In the genomic region with DNA sequence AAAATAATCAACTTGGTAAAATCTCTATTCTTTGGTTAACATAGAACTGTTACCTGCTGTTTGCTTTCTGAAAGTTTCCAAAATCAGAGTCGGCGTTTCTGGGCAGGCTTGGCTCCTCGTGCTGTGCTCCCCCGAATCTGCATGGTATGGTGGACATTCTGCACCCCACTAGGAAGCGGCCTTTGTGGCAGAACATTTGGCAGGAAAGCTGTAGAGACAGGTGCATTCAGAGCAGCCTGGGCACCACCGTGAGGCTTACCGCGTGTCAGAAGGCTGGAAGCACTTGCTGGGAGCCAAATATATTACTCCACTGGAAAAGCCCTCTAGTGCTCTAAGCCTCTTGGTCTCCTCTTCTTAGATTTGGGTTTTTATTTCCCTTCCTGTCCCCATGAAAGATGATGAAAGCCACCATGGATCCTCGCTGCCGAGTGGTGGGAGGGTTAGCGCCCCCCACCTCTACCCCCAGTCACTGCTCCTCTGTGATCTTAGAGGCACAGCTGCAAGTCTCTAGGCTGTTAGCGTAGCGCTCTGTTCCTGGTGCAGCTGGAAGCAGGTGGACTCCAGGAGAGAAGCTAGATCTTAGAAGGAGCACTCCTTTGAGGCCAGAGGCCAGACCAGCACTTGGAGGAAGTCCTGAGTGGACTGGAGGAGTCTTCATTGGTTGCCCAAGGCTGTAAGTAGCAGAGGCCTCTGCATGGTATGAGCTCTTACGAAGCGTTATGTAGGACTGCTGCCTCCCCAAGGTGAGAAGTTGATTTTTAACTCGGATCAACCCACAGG, we compare ENCODE assay signal across 24 mouse cellular contexts. TPM values are rescaled to one million over a fixed set of nuclear protein-coding genes. Genes with fewer than 3 reads are reported as not detected.
DNase-seq lines count a peak whose midpoint lies in the region; ATAC-seq and TF ChIP-seq lines count a peak whose summit lies in the region.
"Had no signal": no experiment of that assay in that cellular context is flagged by ENCODE, and none has a peak within 500 bp of the region (broad histone marks: within the 10 kb centered on the region; RNA-seq: fewer than 3 reads in every experiment).

No protein-coding gene starts in this region.

- WGBS in cerebellum, adult 2 months: 22% methylated on average over 16 of the region's 16 CpGs
- 89% methylated on average over 16 of the region's 16 CpGs for WGBS in heart, embryonic 12.5 days

- H3K27ac ChIP-seq in left cerebral cortex, adult 2 months: peak overlapping the region; percentile 1
- H3K27ac ChIP-seq in cerebellum, adult 2 months (ENCODE audit: insufficient read depth, low read length): peak overlapping the region; percentile 95
- no peak overlapping the region for H3K27ac ChIP-seq in heart, embryonic 12.5 days (ENCODE audit: poor library complexity, severe bottlenecking)
- H3K27ac ChIP-seq: heart, adult 2 months; hindbrain, embryonic 10.5 days; stomach, embryonic 15.5 days had no signal

- no peak for DNase-seq in left cerebral cortex, adult 2 months (ENCODE audit: extremely low spot score in 1 of 2, low spot score in 2 of 2)
- DNase-seq in left cerebral cortex, adult 11 months (ENCODE audit: low spot score): no peak
- peak; percentile 83 to 93 for DNase-seq in cerebellum, adult 2 months
- DNase-seq in cerebellum, postnatal 25 days: peak; percentile 84 to 87
- DNase-seq in MN1 (ENCODE audit: low spot score): no peak
- DNase-seq in heart, postnatal 14 days: no peak
- DNase-seq: gastrocnemius, postnatal 25 days; heart, adult 2 months; kidney, adult 18-20 months; kidney, postnatal 25 days; lung, embryonic 14.5 days; right cerebral cortex, postnatal 25 days; thymus, adult 18-20 months had no signal

- no peak for ATAC-seq in heart, embryonic 12.5 days (ENCODE audit: insufficient number of reproducible peaks, low FRiP score)
- ATAC-seq: midbrain, embryonic 16.5 days had no signal

- no peaks in the 10 kb centered on the region for H3K9me3 ChIP-seq in heart, embryonic 12.5 days (replicated peaks)
- H3K9me3 ChIP-seq: hindbrain, embryonic 10.5 days; stomach, embryonic 15.5 days had no signal

- no peak overlapping the region for H3K4me2 ChIP-seq in heart, embryonic 12.5 days
- H3K4me2 ChIP-seq: liver, embryonic 11.5 days; lung, embryonic 14.5 days; stomach, embryonic 15.5 days had no signal

- peaks cover 59% of the 10 kb centered on the region for H3K36me3 ChIP-seq in heart, embryonic 12.5 days

- H3K4me1 ChIP-seq in cerebellum, adult 2 months (ENCODE audit: control insufficient read depth, insufficient read depth, low read length): peaks cover 61% of the 10 kb centered on the region
- H3K4me1 ChIP-seq in heart, embryonic 12.5 days (replicated peaks): peaks cover 16% of the 10 kb centered on the region
- H3K4me1 ChIP-seq: stomach, embryonic 15.5 days had no signal

- no peak for TF ChIP-seq CTCF in left cerebral cortex, adult 2 months (IDR thresholded peaks at IDR 0.05)
- TF ChIP-seq CTCF in cerebellum, adult 2 months (IDR thresholded peaks at IDR 0.05; ENCODE audit: borderline replicate concordance, insufficient read depth, low read depth, low read length): no peak

- H3K4me3 ChIP-seq in left cerebral cortex, adult 2 months: no peak overlapping the region
- H3K4me3 ChIP-seq in cerebellum, adult 2 months (replicated peaks; ENCODE audit: insufficient read depth, low read depth, low read length): no peak overlapping the region
- H3K4me3 ChIP-seq in heart, embryonic 12.5 days: no peak overlapping the region
- H3K4me3 ChIP-seq: heart, adult 2 months; hindbrain, embryonic 10.5 days; stomach, embryonic 15.5 days had no signal

- no peak for TF ChIP-seq POLR2A in cerebellum, adult 2 months (IDR thresholded peaks at IDR 0.05; ENCODE audit: borderline replicate concordance, insufficient read depth, low read length)

- no peak overlapping the region for H3K9ac ChIP-seq in heart, embryonic 12.5 days
- H3K9ac ChIP-seq: lung, embryonic 14.5 days; stomach, embryonic 15.5 days had no signal

- intact Hi-C loops in left cerebral cortex, adult 2 months (cut with DNase I): no loop called here
- intact Hi-C loops in heart, postnatal 14 days (cut with DNase I): no loop called here

- H3K27me3 ChIP-seq in cerebellum, adult 2 months (ENCODE audit: control insufficient read depth, insufficient read depth, low read length): no peaks in the 10 kb centered on the region
- no peaks in the 10 kb centered on the region for H3K27me3 ChIP-seq in heart, embryonic 12.5 days (replicated peaks)
- H3K27me3 ChIP-seq: stomach, embryonic 15.5 days had no signal

RNA-seq across cellular contexts. Expression of a gene that starts 17.6 kb away (rescaled TPM):
- 10 to 100 TPM; 79.8 to 91.6 TPM for total RNA-seq in left cerebral cortex, adult 2 months (2021)
- polyA plus RNA-seq in cerebellum, adult 2 months (2012; rRNA removed): 122 and 127 TPM in 2 replicates
- polyA plus RNA-seq in heart, embryonic 12.5 days (2016; fragmentation: Nextera tagmentation; extraction: Ambion mirVana): 28.9 and 29.3 TPM in 2 replicates
- 10 to 100 TPM; 44.2 to 45.6 TPM for total RNA-seq in heart, postnatal 14 days (2021)

RNA-seq across cellular contexts. Expression of a gene that starts 25.8 kb away (rescaled TPM):
- 10 to 100 TPM; 59.1 to 61.3 TPM for total RNA-seq in left cerebral cortex, adult 2 months (2021)
- polyA plus RNA-seq in cerebellum, adult 2 months (2012; rRNA removed): 28.1 and 29.3 TPM in 2 replicates
- polyA plus RNA-seq in heart, embryonic 12.5 days (2016; fragmentation: Nextera tagmentation; extraction: Ambion mirVana): not detected in 2 replicates
- not detected for total RNA-seq in heart, postnatal 14 days (2021)
- total RNA-seq: gastrocnemius, postnatal 25 days; heart, adult 2 months; megakaryocyte-erythroid progenitor cell, adult 5-6 weeks; neutrophil, adult 5-6 weeks had no signal
- polyA plus RNA-seq: C2C12; heart, adult 2 months; lung, embryonic 14.5 days; urinary bladder, adult 2 months had no signal

RNA-seq across cellular contexts. Expression of a gene that starts 56.7 kb away (rescaled TPM):
- total RNA-seq in left cerebral cortex, adult 2 months (2021): 10 to 100 TPM; 41.7 to 43.8 TPM
- polyA plus RNA-seq in cerebellum, adult 2 months (2012; rRNA removed): 55.9 and 71.0 TPM in 2 replicates
- polyA plus RNA-seq in heart, embryonic 12.5 days (2016; fragmentation: Nextera tagmentation; extraction: Ambion mirVana): not detected in 2 replicates
- under 1 TPM in 1 of 2 experiments, not detected in 1; 0.07 TPM for total RNA-seq in heart, postnatal 14 days (2021)
- total RNA-seq: gastrocnemius, postnatal 25 days; megakaryocyte-erythroid progenitor cell, adult 5-6 weeks; neutrophil, adult 5-6 weeks had no signal
- polyA plus RNA-seq: C2C12; heart, embryonic 16.5 days; limb, embryonic 11.5 days; liver, embryonic 11.5 days; lung, embryonic 14.5 days had no signal

Comparison
In these comparisons a context has a peak if more than half of its experiments do, and no peak if none do; other contexts are left out.
1. DNase-seq: peak in cerebellum, adult 2 months (2 of 2) and cerebellum, postnatal 25 days (2 of 2); none in left cerebral cortex, adult 2 months (0 of 2), left cerebral cortex, adult 11 months (single experiment), MN1 (single experiment) and heart, postnatal 14 days (0 of 2).
2. RNA of a gene that starts 25.8 kb away (total RNA-seq): 59.1 to 61.3 TPM in left cerebral cortex, adult 2 months; not detected in heart, postnatal 14 days; every median in the first group is over 10 times any median in the second.
3. RNA of a gene that starts 56.7 kb away (total RNA-seq): 41.7 to 43.8 TPM in left cerebral cortex, adult 2 months; 0.07 TPM in heart, postnatal 14 days; every median in the first group is over 10 times any median in the second.